Mouse (Mus musculus) erythroblast, embryonic 14.5 days (primary cell): ENCODE data around the gene Fam131c.

Experiments
- GATA1 ChIP-seq: IDR thresholded peaks from 2 replicates; pipeline ENCODE4 v1.6.1; 2012; ENCODE audit warnings: low read length, inconsistent platforms, mixed read lengths
- TAL1 ChIP-seq: IDR thresholded peaks from 3 replicates; pipeline ENCODE4 v1.6.1; 2012; ENCODE audit warnings: low read length, inconsistent platforms, mixed read lengths

GRCm38 (mm10) chr4:141419398-141420191 is 51.6 kb downstream of the Fam131c start:
- TF ChIP-seq GATA1 (no peak), TAL1 (no peak)
